Mouse (Mus musculus) spleen, postnatal 10 days (tissue): ENCODE measurements around the gene Gpr173.

Source experiments
- DNase-seq, 2 experiments: peaks; one replicate each; pipeline ENCODE4 v3.0.0; 2021 to 2022; ENCODE audit warnings: low spot score in 2 of 2

The Gpr173 gene

GRCm38 (mm10) chrX:152306224-152306623, 62.3 kb downstream of the Gpr173 start:
- no peak for DNase-seq
